Mouse (Mus musculus): Measurements from ENCODE around the gene Hecw2.

Gene Hecw2

GRCm38 (mm10) chr1:54118342-54118973, 76.5 kb downstream of the Hecw2 start:
- no peak for DNase-seq (ENCODE audit: low read depth, low spot score)

GRCm38 (mm10) chr1:54110920-54111605, 83.9 kb downstream of the Hecw2 start:
- DNase-seq (ENCODE audit: low read depth, low spot score), result no peak

GRCm38 (mm10) chr1:54109255-54109654, 85.7 kb downstream of the Hecw2 start:
- no peak for DNase-seq (ENCODE audit: low read depth, low spot score)

- no peak for DNase-seq (ENCODE audit: low read depth, low spot score)
Measured at GRCm38 (mm10) chr1:54106756-54107155, 88.2 kb downstream of the Hecw2 start.

GRCm38 (mm10) chr1:54079708-54080107, 115.3 kb downstream of the Hecw2 start:
- no peak for DNase-seq (ENCODE audit: low read depth, low spot score)

- no peak for DNase-seq (ENCODE audit: low read depth, low spot score)
Measured at GRCm38 (mm10) chr1:54074456-54074855, 120.5 kb downstream of the Hecw2 start.

GRCm38 (mm10) chr1:54070121-54070520, 124.8 kb downstream of the Hecw2 start:
- no peak for DNase-seq (ENCODE audit: low read depth, low spot score)

- no peak for DNase-seq (ENCODE audit: low read depth, low spot score)
Measured at GRCm38 (mm10) chr1:54068248-54068647, 126.7 kb downstream of the Hecw2 start.

GRCm38 (mm10) chr1:54065434-54065833, 129.5 kb downstream of the Hecw2 start:
- no peak for DNase-seq (ENCODE audit: low read depth, low spot score)

- DNase-seq (ENCODE audit: low read depth, low spot score), result no peak
Measured at GRCm38 (mm10) chr1:54061078-54061477, 133.9 kb downstream of the Hecw2 start.

GRCm38 (mm10) chr1:54059731-54060130, 135.2 kb downstream of the Hecw2 start:
- DNase-seq (ENCODE audit: low read depth, low spot score), result no peak

- DNase-seq (ENCODE audit: low read depth, low spot score), result peak; percentile 65
Measured at GRCm38 (mm10) chr1:54052771-54053170, 142.2 kb downstream of the Hecw2 start.

GRCm38 (mm10) chr1:54046923-54047322, 148.0 kb downstream of the Hecw2 start:
- DNase-seq (ENCODE audit: low read depth, low spot score), result no peak

GRCm38 (mm10) chr1:54039062-54039461, 155.9 kb downstream of the Hecw2 start:
- peak; percentile 60 for DNase-seq (ENCODE audit: low read depth, low spot score)

- no peak for DNase-seq (ENCODE audit: low read depth, low spot score)
Measured at GRCm38 (mm10) chr1:54017686-54018085, 177.3 kb downstream of the Hecw2 start.

- no peak for DNase-seq (ENCODE audit: low read depth, low spot score)
Measured at GRCm38 (mm10) chr1:54015739-54016138, 179.2 kb downstream of the Hecw2 start.

- DNase-seq (ENCODE audit: low read depth, low spot score), result peak; percentile 26
Measured at GRCm38 (mm10) chr1:54012414-54012813, 182.6 kb downstream of the Hecw2 start.

GRCm38 (mm10) chr1:54009418-54010064, 185.4 kb downstream of the Hecw2 start:
- DNase-seq (ENCODE audit: low read depth, low spot score), result no peak

GRCm38 (mm10) chr1:54005860-54006386, 189.0 kb downstream of the Hecw2 start:
- no peak for DNase-seq (ENCODE audit: low read depth, low spot score)

- DNase-seq (ENCODE audit: low read depth, low spot score), result no peak
Measured at GRCm38 (mm10) chr1:54003288-54003687, 191.7 kb downstream of the Hecw2 start.

- DNase-seq (ENCODE audit: low read depth, low spot score), result no peak
Measured at GRCm38 (mm10) chr1:54002077-54002476, 192.9 kb downstream of the Hecw2 start.

GRCm38 (mm10) chr1:53997239-53997638, 197.7 kb downstream of the Hecw2 start:
- DNase-seq (ENCODE audit: low read depth, low spot score), result no peak

All from R1 (cell line).